Mouse (Mus musculus) colon, adult 2 months (tissue): ENCODE results near the gene Gss. TPM values are rescaled to one million over a fixed set of nuclear protein-coding genes. Genes with fewer than 3 reads are reported as not detected.

Experiments used
- polyA plus RNA-seq: library from polyadenylated mRNA; depleted of rRNA; stranded (reverse); fragments of >200 nt; gene quantifications from 2 replicates; pipeline ENCODE4 v1.2.3, GENCODE M21; 2012; rRNA removed

Gene Gss
- 140 and 194 TPM in 2 replicates for polyA plus RNA-seq

GRCm38 (mm10) chr2:155592137-155592853 lies at the start of gene Gss:
Gss (minus strand) TSS chr2:155592810.

GRCm38 (mm10) chr2:155610978-155611377 lies 18.4 kb upstream of the Gss start, which contains the start of gene Myh7b:
Myh7b (plus strand) TSS chr2:155611212.

GRCm38 (mm10) chr2:155517455-155518423 lies 74.9 kb downstream of the Gss start, which contains the start of the genes Acss2 and Ggt7:
Acss2 (plus strand) TSS chr2:155517948.
Ggt7 (minus strand) TSS chr2:155518237.

Other genes starting within 250 kb of the Gss start
- gene Pigu, start 235.4 kb downstream of the Gss start, polyA plus RNA-seq, result 25.8 and 31.5 TPM in 2 replicates
- 277 and 301 TPM in 2 replicates for gene Trp53inp2, start 211.8 kb downstream of the Gss start, polyA plus RNA-seq
- 95.0 and 109 TPM in 2 replicates for gene Ncoa6, start 118.9 kb downstream of the Gss start, polyA plus RNA-seq
- 68.0 and 74.6 TPM in 2 replicates for gene Acss2, start 74.9 kb downstream of the Gss start, polyA plus RNA-seq
- gene Ggt7, start 74.6 kb downstream of the Gss start, polyA plus RNA-seq, result 10.9 and 15.6 TPM in 2 replicates
- gene Myh7b, start 18.4 kb upstream of the Gss start, polyA plus RNA-seq, result 0.25 TPM in 1 of 2 replicates, not detected in the other
- 168 and 189 TPM in 2 replicates for gene Trpc4ap, start 99.6 kb upstream of the Gss start, polyA plus RNA-seq
- gene Edem2, start 136.7 kb upstream of the Gss start, polyA plus RNA-seq, result 76.8 and 108 TPM in 2 replicates
- gene Gm17581, start 143.1 kb upstream of the Gss start, polyA plus RNA-seq, result not detected in 2 replicates
- 15.5 and 19.7 TPM in 2 replicates for gene Procr, start 158.3 kb upstream of the Gss start, polyA plus RNA-seq
- gene Mmp24, start 182.5 kb upstream of the Gss start, polyA plus RNA-seq, result 0.54 and 0.65 TPM in 2 replicates
- 34.8 and 40.6 TPM in 2 replicates for gene BC029722, start 226.6 kb upstream of the Gss start, polyA plus RNA-seq
- gene Eif6, start 234.1 kb upstream of the Gss start, polyA plus RNA-seq, result 336 TPM in 2 replicates
- 7.2 and 7.6 TPM in 2 replicates for gene Fam83c, start 242.0 kb upstream of the Gss start, polyA plus RNA-seq